12 mouse cellular contexts compared by ENCODE assay signal in the genomic region with DNA sequence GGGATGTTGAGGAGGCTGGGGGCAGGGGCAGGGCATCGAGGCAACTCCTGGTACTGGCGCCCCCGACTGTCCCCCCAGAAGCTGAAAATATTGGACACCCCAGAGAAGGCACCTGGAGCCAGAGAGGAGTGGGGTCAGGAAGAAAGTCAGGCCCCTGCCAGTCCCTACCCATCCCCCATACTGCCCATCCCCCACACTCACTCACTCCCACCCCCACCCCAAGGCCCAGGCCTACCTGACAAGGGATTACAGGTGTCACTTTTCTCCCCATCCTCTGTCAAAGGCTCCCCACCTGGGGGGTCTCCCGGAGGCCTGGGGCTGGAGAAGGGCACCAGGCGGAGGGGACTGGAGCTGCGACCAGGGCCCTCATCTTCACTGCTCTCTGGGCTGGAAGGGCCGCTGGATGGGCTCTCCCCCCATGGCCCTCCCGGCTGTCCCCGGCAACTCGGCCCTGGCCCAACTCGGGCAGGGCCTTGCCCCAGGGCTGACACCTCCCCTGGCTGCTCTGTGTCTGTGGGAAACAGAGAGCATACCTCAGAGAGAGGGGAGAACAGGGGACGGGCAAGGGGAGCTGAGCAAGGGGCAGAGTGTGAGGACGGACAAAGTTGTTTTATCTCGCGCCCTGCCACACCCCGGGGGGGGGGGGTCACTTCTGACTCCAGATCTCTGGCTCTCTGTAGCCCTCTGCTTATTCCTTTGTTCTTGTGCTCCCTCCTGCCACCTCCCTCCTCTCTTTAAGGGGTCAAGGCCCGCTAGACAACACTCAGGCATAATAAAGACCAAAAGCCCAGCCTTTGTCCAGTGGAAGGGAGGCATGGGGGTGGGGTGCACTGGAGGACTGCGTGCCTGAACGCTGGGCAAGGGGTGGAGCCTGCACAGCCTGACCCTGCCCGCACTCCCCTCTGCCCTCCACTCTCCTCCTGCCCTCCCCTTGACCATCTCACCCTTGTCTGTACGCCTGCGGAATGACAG. TPM values are rescaled to one million over a fixed set of nuclear protein-coding genes. Genes with fewer than 3 reads are reported as not detected.
A peak's percentile ranks its signal among the peaks of the same experiment; 100 is the strongest.
DNase-seq lines count a peak whose midpoint lies in the region; ATAC-seq and TF ChIP-seq lines count a peak whose summit lies in the region.
"Had no signal": no experiment of that assay in that cellular context is flagged by ENCODE, and none has a peak within 500 bp of the region (broad histone marks: within the 10 kb centered on the region; RNA-seq: fewer than 3 reads in every experiment).

No protein-coding gene starts in this region.

- H3K36me3 ChIP-seq in liver, embryonic 12.5 days, result no peaks in the 10 kb centered on the region
- no peaks in the 10 kb centered on the region for H3K36me3 ChIP-seq in liver, postnatal 0 days (replicated peaks; ENCODE audit: insufficient read depth, low read length)
- no peaks in the 10 kb centered on the region for H3K36me3 ChIP-seq in embryonic facial prominence, embryonic 13.5 days
- H3K36me3 ChIP-seq in hindbrain, embryonic 15.5 days, result peaks cover 40% of the 10 kb centered on the region
- peaks cover 46% of the 10 kb centered on the region for H3K36me3 ChIP-seq in neural tube, embryonic 15.5 days

- no peak for TF ChIP-seq EP300 in liver, postnatal 0 days (IDR thresholded peaks at IDR 0.05; ENCODE audit: low read depth)

- H3K27ac ChIP-seq in liver, embryonic 12.5 days, result no peak overlapping the region
- no peak overlapping the region for H3K27ac ChIP-seq in liver, postnatal 0 days (ENCODE audit: low read depth)
- H3K27ac ChIP-seq in embryonic facial prominence, embryonic 13.5 days, result no peak overlapping the region
- no peak overlapping the region for H3K27ac ChIP-seq in hindbrain, embryonic 15.5 days (replicated peaks)
- no peak overlapping the region for H3K27ac ChIP-seq in neural tube, embryonic 15.5 days (replicated peaks)
- H3K27ac ChIP-seq: stomach, embryonic 15.5 days had no signal

- H3K9me3 ChIP-seq in liver, embryonic 12.5 days (replicated peaks), result no peaks in the 10 kb centered on the region
- H3K9me3 ChIP-seq in liver, postnatal 0 days (ENCODE audit: low read length), result no peaks in the 10 kb centered on the region
- H3K9me3 ChIP-seq in embryonic facial prominence, embryonic 13.5 days, result no peaks in the 10 kb centered on the region
- H3K9me3 ChIP-seq in hindbrain, embryonic 15.5 days, result no peaks in the 10 kb centered on the region
- H3K9me3 ChIP-seq in neural tube, embryonic 15.5 days (replicated peaks), result no peaks in the 10 kb centered on the region
- H3K9me3 ChIP-seq: stomach, embryonic 15.5 days had no signal

- no peak overlapping the region for H3K9ac ChIP-seq in liver, embryonic 12.5 days
- H3K9ac ChIP-seq in liver, postnatal 0 days (replicated peaks), result no peak overlapping the region
- peak overlapping the region; percentile 21; the same call in 1 of the 2 replicates for H3K9ac ChIP-seq in embryonic facial prominence, embryonic 13.5 days
- H3K9ac ChIP-seq in hindbrain, embryonic 15.5 days, result no peak overlapping the region
- H3K9ac ChIP-seq in neural tube, embryonic 15.5 days (replicated peaks), result 0 out of 2 replicates have a peak overlapping the region, but pooled peaks have one; percentile 14
- H3K9ac ChIP-seq: stomach, embryonic 15.5 days had no signal

- H3K27me3 ChIP-seq in liver, embryonic 12.5 days (replicated peaks), result peaks cover 72% of the 10 kb centered on the region
- no peaks in the 10 kb centered on the region for H3K27me3 ChIP-seq in liver, postnatal 0 days (ENCODE audit: insufficient read depth, low read length)
- peaks cover 52% of the 10 kb centered on the region for H3K27me3 ChIP-seq in embryonic facial prominence, embryonic 13.5 days
- no peaks in the 10 kb centered on the region for H3K27me3 ChIP-seq in hindbrain, embryonic 15.5 days
- no peaks in the 10 kb centered on the region for H3K27me3 ChIP-seq in neural tube, embryonic 15.5 days (replicated peaks)
- H3K27me3 ChIP-seq: stomach, embryonic 15.5 days had no signal

- peak; percentile 34; the same call in 1 of the 2 replicates for ATAC-seq in liver, embryonic 12.5 days
- ATAC-seq in liver, postnatal 0 days, result no peak
- ATAC-seq in embryonic facial prominence, embryonic 13.5 days (ENCODE audit: insufficient number of reproducible peaks, insufficient read depth, low FRiP score, low TSS enrichment, low read depth), result no peak
- peak; percentile 5; the same call in 1 of the 2 replicates for ATAC-seq in hindbrain, embryonic 15.5 days (ENCODE audit: low FRiP score, low read depth)
- no peak for ATAC-seq in neural tube, embryonic 15.5 days (ENCODE audit: low FRiP score)
- no peak for ATAC-seq in frontal cortex, adult (ENCODE audit: low TSS enrichment)

- H3K4me3 ChIP-seq in liver, embryonic 12.5 days, result no peak overlapping the region
- H3K4me3 ChIP-seq in liver, postnatal 0 days (ENCODE audit: low read depth, low read length), result no peak overlapping the region
- H3K4me3 ChIP-seq in embryonic facial prominence, embryonic 13.5 days, result no peak overlapping the region
- H3K4me3 ChIP-seq in hindbrain, embryonic 15.5 days, result no peak overlapping the region
- H3K4me3 ChIP-seq in neural tube, embryonic 15.5 days (replicated peaks), result no peak overlapping the region
- H3K4me3 ChIP-seq: myocyte; stomach, embryonic 15.5 days had no signal

- H3K4me1 ChIP-seq in liver, embryonic 12.5 days, result peaks cover 18% of the 10 kb centered on the region
- 0 out of 2 replicates have a peak, but pooled peaks cover 2% of the 10 kb centered on the region for H3K4me1 ChIP-seq in liver, postnatal 0 days (ENCODE audit: insufficient read depth)
- H3K4me1 ChIP-seq in embryonic facial prominence, embryonic 13.5 days, result peaks cover 27% of the 10 kb centered on the region
- H3K4me1 ChIP-seq in hindbrain, embryonic 15.5 days (replicated peaks), result peaks cover 15% of the 10 kb centered on the region; the same call in 1 of the 2 replicates
- H3K4me1 ChIP-seq in neural tube, embryonic 15.5 days, result peaks cover 19% of the 10 kb centered on the region

- no peak for TF ChIP-seq CTCF in liver, postnatal 0 days (IDR thresholded peaks at IDR 0.05; ENCODE audit: low read depth)

- WGBS in liver, embryonic 12.5 days (ENCODE audit: insufficient replicate concordance), result 19% methylated on average over 22 of the region's 22 CpGs
- WGBS in liver, postnatal 0 days (ENCODE audit: insufficient replicate concordance), result 57% methylated on average over 22 of the region's 22 CpGs
- WGBS in embryonic facial prominence, embryonic 13.5 days, result 11% methylated on average over 22 of the region's 22 CpGs
- 10% methylated on average over 22 of the region's 22 CpGs for WGBS in hindbrain, embryonic 15.5 days
- 10% methylated on average over 22 of the region's 22 CpGs for WGBS in neural tube, embryonic 15.5 days

- no peak overlapping the region for H3K4me2 ChIP-seq in liver, embryonic 12.5 days
- H3K4me2 ChIP-seq in liver, postnatal 0 days (ENCODE audit: low read depth, low read length), result no peak overlapping the region
- H3K4me2 ChIP-seq in embryonic facial prominence, embryonic 13.5 days, result no peak overlapping the region
- no peak overlapping the region for H3K4me2 ChIP-seq in hindbrain, embryonic 15.5 days
- no peak overlapping the region for H3K4me2 ChIP-seq in neural tube, embryonic 15.5 days
- H3K4me2 ChIP-seq: stomach, embryonic 15.5 days had no signal

- DNase-seq in liver, postnatal 0 days, result no peak
- DNase-seq in gastrocnemius, postnatal 4 days (ENCODE audit: low spot score in 2 of 2), result no peak
- no peak for DNase-seq in testis, postnatal 14 days (ENCODE audit: low spot score)
- DNase-seq: cerebellum, adult 18-20 months had no signal

RNA-seq across cellular contexts. Expression of a gene that starts 29.4 kb away (rescaled TPM):
- 0.89 and 1.6 TPM in 2 replicates for polyA plus RNA-seq in liver, embryonic 12.5 days (2016; fragmentation: Nextera tagmentation; extraction: Ambion mirVana)
- polyA plus RNA-seq in liver, postnatal 0 days (2015; fragmentation: Nextera tagmentation; extraction: Ambion mirVana), result 0.05 and 0.08 TPM in 2 replicates
- 1.3 and 1.4 TPM in 2 replicates for polyA plus RNA-seq in embryonic facial prominence, embryonic 13.5 days (2015; fragmentation: Nextera tagmentation; extraction: Ambion mirVana)
- polyA plus RNA-seq in hindbrain, embryonic 15.5 days (2015; fragmentation: Nextera tagmentation; extraction: Ambion mirVana), result 13.0 and 17.9 TPM in 2 replicates
- polyA plus RNA-seq in neural tube, embryonic 15.5 days (2015; fragmentation: Nextera tagmentation; extraction: Ambion mirVana), result 12.7 and 18.2 TPM in 2 replicates
- 10 to 100 TPM; 22.4 to 24.6 TPM for total RNA-seq in gastrocnemius, postnatal 4 days (2021)
- total RNA-seq: granulocyte monocyte progenitor cell, adult 5-6 weeks had no signal

RNA-seq across cellular contexts. Expression of a gene that starts 42.6 kb away (rescaled TPM):
- polyA plus RNA-seq in liver, embryonic 12.5 days (2016; fragmentation: Nextera tagmentation; extraction: Ambion mirVana), result 4.4 and 4.9 TPM in 2 replicates
- polyA plus RNA-seq in liver, postnatal 0 days (2015; fragmentation: Nextera tagmentation; extraction: Ambion mirVana), result 1.7 and 1.8 TPM in 2 replicates
- polyA plus RNA-seq in embryonic facial prominence, embryonic 13.5 days (2015; fragmentation: Nextera tagmentation; extraction: Ambion mirVana), result 5.4 and 5.9 TPM in 2 replicates
- 9.6 and 10.7 TPM in 2 replicates for polyA plus RNA-seq in hindbrain, embryonic 15.5 days (2015; fragmentation: Nextera tagmentation; extraction: Ambion mirVana)
- polyA plus RNA-seq in neural tube, embryonic 15.5 days (2015; fragmentation: Nextera tagmentation; extraction: Ambion mirVana), result 9.3 and 10.6 TPM in 2 replicates
- total RNA-seq in gastrocnemius, postnatal 4 days (2021), result 10 to 100 TPM; 10.4 to 11.7 TPM
- total RNA-seq: granulocyte monocyte progenitor cell, adult 5-6 weeks had no signal

Comparison
In these comparisons a context has a peak if more than half of its experiments do, and no peak if none do; other contexts are left out.
1. ATAC-seq: peak in liver, embryonic 12.5 days (single experiment) and hindbrain, embryonic 15.5 days (single experiment); none in liver, postnatal 0 days (single experiment), embryonic facial prominence, embryonic 13.5 days (single experiment), neural tube, embryonic 15.5 days (single experiment) and frontal cortex, adult (single experiment).
2. H3K9ac ChIP-seq: peak in embryonic facial prominence, embryonic 13.5 days (single experiment) and neural tube, embryonic 15.5 days (single experiment); none in liver, embryonic 12.5 days (single experiment), liver, postnatal 0 days (single experiment) and hindbrain, embryonic 15.5 days (single experiment).